Mouse (Mus musculus) G1E (cell line): ENCODE data around the gene Myo1b. TPM values are rescaled to one million over a fixed set of nuclear protein-coding genes. Genes with fewer than 3 reads are reported as not detected.

Experiments
- ATAC-seq: 2 replicates; pipeline ENCODE4 v1.8.0; 2016; ENCODE audit warnings: mild to moderate bottlenecking; ENCODE audit not compliant: insufficient number of reproducible peaks, poor library complexity, low FRiP score, severe bottlenecking; ENCODE audit errors: extremely low read depth
- DNase-seq: peaks from one replicate; pipeline ENCODE4 v3.0.0; 2012; ENCODE audit warnings: low spot score
- H3K27me3 ChIP-seq: 2 replicates; pipeline ENCODE4 v1.6.1; 2012; ENCODE audit warnings: mild to moderate bottlenecking, low read length, inconsistent platforms; ENCODE audit not compliant: insufficient read depth
- H3K36me3 ChIP-seq: replicated peaks from 2 replicates; pipeline ENCODE3; 2012; ENCODE audit warnings: mild to moderate bottlenecking, inconsistent platforms
- H3K4me1 ChIP-seq: 2 replicates; pipeline ENCODE4 v1.6.1; 2012; ENCODE audit warnings: low read depth, low read length, inconsistent platforms, mixed read lengths; ENCODE audit not compliant: insufficient read depth
- H3K4me3 ChIP-seq: 2 replicates; pipeline ENCODE4 v1.5.1; 2012; ENCODE audit warnings: low read depth, mild to moderate bottlenecking, inconsistent platforms, low read length, moderate library complexity, mixed read lengths
- H3K9me3 ChIP-seq: replicated peaks from 2 replicates; pipeline ENCODE4 v1.6.1; 2012; ENCODE audit warnings: inconsistent platforms
- CTCF ChIP-seq: IDR thresholded peaks from 2 replicates; pipeline ENCODE4 v1.5.1; 2012; ENCODE audit warnings: low read depth, low read length, inconsistent platforms, mixed read lengths
- GATA1 ChIP-seq: IDR thresholded peaks from 2 replicates; pipeline ENCODE4 v1.6.1; 2012; ENCODE audit warnings: borderline replicate concordance, low read length, inconsistent platforms, mixed read lengths
- GATA2 ChIP-seq: IDR thresholded peaks from 2 replicates; pipeline ENCODE4 v1.6.1; 2012; ENCODE audit warnings: low read depth, low read length, inconsistent platforms, borderline replicate concordance
- POLR2AphosphoS5 ChIP-seq: IDR thresholded peaks from 2 replicates; pipeline ENCODE4 v1.6.1; 2012; ENCODE audit warnings: low read depth, low read length, inconsistent platforms; ENCODE audit not compliant: insufficient replicate concordance
- TAL1 ChIP-seq: conservative IDR thresholded peaks from 2 replicates; pipeline ENCODE4 v1.6.1; 2012; ENCODE audit warnings: low read depth, low read length, inconsistent platforms, mixed read lengths
- polyA plus RNA-seq: library from polyadenylated mRNA; stranded (reverse); fragments of >175 nt; gene quantifications from 2 replicates; pipeline ENCODE4 v1.2.3, GENCODE M21; 2012
- total RNA-seq, 2 experiments: library from RNA; stranded (forward) in 1 of 2; stranded (reverse) in 1 of 2; fragments of 200-1000 nt in 1 of 2; fragments of >200 nt in 1 of 2; fragmentation: Nextera tagmentation in 1 of 2; gene quantifications; 2 replicates each; pipeline ENCODE4 v1.2.3; 2014 to 2017

The Myo1b gene
- total and polyA plus RNA-seq, 3 experiments: 0.98 TPM; not detected in 2

GRCm38 (mm10) chr1:51914095-51914494, 1.8 kb downstream of the Myo1b start:
- no peaks in the 10 kb centered on the region; the same call in 1 of the 2 replicates for H3K27me3 ChIP-seq
- H3K36me3 ChIP-seq: no peaks in the 10 kb centered on the region
- H3K4me1 ChIP-seq: no peaks in the 10 kb centered on the region
- DNase-seq (no peak), ATAC-seq (no peak)
- peaks cover 11% of the 10 kb centered on the region for H3K9me3 ChIP-seq
- TF ChIP-seq GATA1 (no peak), TAL1 (no peak), POLR2AphosphoS5 (no peak), GATA2 (no peak), CTCF (no peak)
- H3K4me3 ChIP-seq: no peak overlapping the region

DNA sequence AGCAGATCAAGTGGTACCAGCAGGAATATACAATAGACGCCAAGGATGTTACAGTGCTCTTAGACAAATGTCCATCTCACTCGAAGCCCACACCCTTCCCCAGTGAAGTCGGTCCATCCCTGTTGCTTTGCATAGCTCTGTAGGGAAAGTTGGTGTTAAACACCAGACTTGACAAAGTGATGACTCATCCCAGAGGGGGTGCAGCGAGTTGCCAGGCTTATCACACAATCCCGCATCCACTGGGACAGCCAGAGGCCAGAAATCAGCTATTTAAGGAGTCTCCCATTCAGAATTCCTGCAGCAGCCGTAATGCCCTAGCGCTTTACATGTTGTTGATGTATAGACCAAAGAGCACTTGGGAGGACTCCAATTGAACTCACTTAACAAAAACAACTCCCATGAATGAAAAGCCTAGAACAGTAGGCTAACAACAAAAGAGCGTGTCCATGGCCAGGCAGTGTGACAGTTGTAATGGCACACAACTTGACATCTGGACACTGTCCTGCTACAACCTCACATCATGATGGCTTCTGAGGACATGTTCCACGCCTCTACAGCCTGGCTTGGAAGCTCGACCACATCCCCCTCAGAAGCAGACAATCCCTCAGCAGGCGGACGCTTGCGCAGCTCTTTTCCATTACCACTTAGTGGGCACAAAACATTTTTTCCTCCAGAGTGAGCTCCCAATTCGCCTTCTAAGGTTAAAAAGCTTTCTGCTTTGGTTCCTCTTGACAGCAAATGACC, 2.6 kb downstream of the Myo1b start:
- no peak for DNase-seq
- H3K27me3 ChIP-seq: no peaks in the 10 kb centered on the region; the same call in 1 of the 2 replicates
- no peak overlapping the region for H3K4me3 ChIP-seq
- ATAC-seq: no peak
- no peaks in the 10 kb centered on the region for H3K4me1 ChIP-seq
- TF ChIP-seq GATA2 (no peak), GATA1 (no peak), CTCF (no peak), POLR2AphosphoS5 (no peak), TAL1 (no peak)
- H3K36me3 ChIP-seq: no peaks in the 10 kb centered on the region
- peaks cover 11% of the 10 kb centered on the region for H3K9me3 ChIP-seq

- no peak for TF ChIP-seq GATA1
- TF ChIP-seq TAL1: no peak
- no peak for TF ChIP-seq GATA2
- no peak for TF ChIP-seq CTCF
- no peak for TF ChIP-seq POLR2AphosphoS5
- Histone ChIP-seq H3K36me3 (no peaks in the 10 kb centered on the region), H3K9me3 (peaks cover 11% of the 10 kb centered on the region), H3K4me3 (no peak overlapping the region), H3K4me1 (no peaks in the 10 kb centered on the region), H3K27me3 (no peaks in the 10 kb centered on the region; the same call in 1 of the 2 replicates)
- ATAC-seq (no peak), DNase-seq (no peak)
Measured at GRCm38 (mm10) chr1:51911331-51911730, 4.5 kb downstream of the Myo1b start.

DNA sequence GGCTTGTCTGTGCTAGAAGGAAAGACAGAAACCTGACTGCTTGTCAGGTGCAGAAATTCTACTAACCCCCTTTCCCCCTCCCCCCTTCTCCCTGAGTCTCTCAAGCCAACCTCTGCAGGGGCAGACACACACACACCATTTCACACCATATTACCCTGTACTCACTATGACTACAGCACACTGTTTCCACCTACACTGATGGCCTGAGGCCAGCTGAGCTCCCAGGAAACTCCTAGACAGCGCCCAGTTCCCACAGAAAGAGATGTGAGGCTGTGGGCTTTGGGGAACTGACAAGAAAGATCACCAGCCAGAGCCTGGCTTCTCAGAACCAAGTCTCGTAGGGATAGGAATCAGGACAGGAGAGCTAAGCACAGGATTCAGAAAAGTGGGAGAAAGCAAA, 6.7 kb downstream of the Myo1b start:
- Histone ChIP-seq H3K9me3 (no peaks in the 10 kb centered on the region), H3K27me3 (no peaks in the 10 kb centered on the region), H3K4me1 (no peaks in the 10 kb centered on the region), H3K4me3 (no peak overlapping the region), H3K36me3 (no peaks in the 10 kb centered on the region)
- TF ChIP-seq POLR2AphosphoS5 (no peak), CTCF (no peak), TAL1 (no peak), GATA1 (no peak), GATA2 (no peak)
- DNase-seq (no peak), ATAC-seq (no peak)

GRCm38 (mm10) chr1:51907821-51908220, 8.1 kb downstream of the Myo1b start:
- TF ChIP-seq POLR2AphosphoS5: no peak
- no peak for TF ChIP-seq GATA2
- no peak for TF ChIP-seq CTCF
- TF ChIP-seq TAL1: no peak
- no peak for TF ChIP-seq GATA1
- DNase-seq: no peak
- no peak for ATAC-seq
- Histone ChIP-seq H3K27me3 (no peaks in the 10 kb centered on the region), H3K4me1 (no peaks in the 10 kb centered on the region), H3K4me3 (no peak overlapping the region), H3K9me3 (no peaks in the 10 kb centered on the region), H3K36me3 (no peaks in the 10 kb centered on the region)

- Histone ChIP-seq H3K9me3 (no peaks in the 10 kb centered on the region), H3K4me3 (no peak overlapping the region), H3K27me3 (no peaks in the 10 kb centered on the region), H3K4me1 (no peaks in the 10 kb centered on the region), H3K36me3 (no peaks in the 10 kb centered on the region)
- ATAC-seq: no peak
- no peak for DNase-seq
- TF ChIP-seq POLR2AphosphoS5 (no peak), GATA1 (no peak)
Measured at GRCm38 (mm10) chr1:51906206-51906906, 9.5 kb downstream of the Myo1b start.
